Mouse (Mus musculus) testis, adult 2 months (tissue): ENCODE data around the gene Atxn7.

Experiments used
- CTCF ChIP-seq: fragments of 200-500 bp; IDR thresholded peaks from 2 replicates; pipeline ENCODE4 v1.5.1; 2012; ENCODE audit warnings: low read depth, mild to moderate bottlenecking, inconsistent platforms, low read length, moderate library complexity; ENCODE audit not compliant: control insufficient read depth, insufficient read depth, insufficient replicate concordance
- POLR2A ChIP-seq: fragments of 200-500 bp; IDR thresholded peaks from 2 replicates; pipeline ENCODE4 v1.6.1; 2012; ENCODE audit warnings: low read depth, mild to moderate bottlenecking, inconsistent platforms, low read length, moderate library complexity; ENCODE audit not compliant: control insufficient read depth

- TF ChIP-seq CTCF, result no peak
- TF ChIP-seq POLR2A, result no peak; the same call in 1 of the 2 replicates
Measured at GRCm38 (mm10) chr14:14012383-14013251, 51.4 kb downstream of the Atxn7 start.
